Mouse (Mus musculus): ENCODE results near the gene Hcrt.

Hcrt gene

GRCm38 (mm10) chr11:100735954-100736745, 26.6 kb downstream of the Hcrt start:
- DNase-seq (ENCODE audit: low spot score in 2 of 2) = no peak

- DNase-seq (ENCODE audit: low spot score in 2 of 2) = no peak
These were observed 27.4 kb downstream of the Hcrt start for GRCm38 (mm10) chr11:100735134-100735865.

- no peak for DNase-seq (ENCODE audit: low spot score in 2 of 2)
These were observed 32.1 kb downstream of the Hcrt start for GRCm38 (mm10) chr11:100730477-100731205.

GRCm38 (mm10) chr11:100729976-100730375, 32.8 kb downstream of the Hcrt start:
- DNase-seq (ENCODE audit: low spot score in 2 of 2) = no peak

DNA sequence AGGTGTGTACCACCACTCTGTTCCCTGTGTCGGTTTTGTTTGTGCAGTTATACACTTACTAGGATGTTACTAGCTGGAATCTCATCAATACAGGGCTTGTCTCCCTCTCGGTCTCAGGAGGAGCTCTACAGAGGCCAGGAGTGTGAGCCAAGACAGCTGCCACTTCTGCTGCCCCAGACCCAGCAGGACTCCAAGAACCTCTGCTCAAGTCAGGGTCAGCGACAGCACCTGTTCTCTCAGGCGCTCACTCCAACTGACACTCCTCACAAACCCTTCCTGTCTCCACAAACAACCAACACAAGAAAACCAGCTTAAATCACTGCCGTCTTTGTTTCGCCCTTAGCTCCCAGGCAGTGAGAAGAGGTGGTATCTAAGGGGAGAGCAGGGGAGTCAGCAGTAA, 34.1 kb downstream of the Hcrt start:
- no peak for DNase-seq (ENCODE audit: low spot score in 2 of 2)

GRCm38 (mm10) chr11:100727201-100727600, 35.5 kb downstream of the Hcrt start:
- DNase-seq (ENCODE audit: low spot score in 2 of 2) = no peak

- DNase-seq (ENCODE audit: low spot score in 2 of 2) = no peak
These were observed 37.7 kb downstream of the Hcrt start for GRCm38 (mm10) chr11:100724919-100725512.

- no peak for DNase-seq (ENCODE audit: low spot score in 2 of 2)
These were observed 40.2 kb downstream of the Hcrt start for GRCm38 (mm10) chr11:100722493-100723028.

GRCm38 (mm10) chr11:100721776-100722492, 40.8 kb downstream of the Hcrt start:
- DNase-seq (ENCODE audit: low spot score in 2 of 2) = no peak

GRCm38 (mm10) chr11:100721254-100721653, 41.5 kb downstream of the Hcrt start:
- DNase-seq (ENCODE audit: low spot score in 2 of 2) = no peak

DNA sequence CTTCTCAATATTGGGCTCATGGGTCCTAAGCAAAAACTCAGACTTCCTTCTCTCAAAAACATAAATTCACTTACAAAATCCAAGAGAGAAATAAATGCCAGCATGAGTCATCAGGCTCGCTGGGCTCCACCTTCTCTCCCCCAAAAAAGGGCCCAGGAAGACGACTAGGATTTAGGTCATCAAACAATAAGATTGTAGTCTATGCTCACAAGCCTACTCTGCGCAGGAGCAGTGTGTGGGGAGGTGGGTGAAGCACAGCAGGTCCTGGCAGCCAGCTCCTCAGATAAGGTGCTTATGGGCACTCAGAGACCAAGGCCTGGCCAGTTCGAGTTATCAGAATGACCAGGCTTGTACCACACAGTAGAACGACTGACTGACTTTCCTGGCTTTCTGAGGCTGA, 42.4 kb downstream of the Hcrt start:
- no peak for DNase-seq (ENCODE audit: low spot score in 2 of 2)

DNA sequence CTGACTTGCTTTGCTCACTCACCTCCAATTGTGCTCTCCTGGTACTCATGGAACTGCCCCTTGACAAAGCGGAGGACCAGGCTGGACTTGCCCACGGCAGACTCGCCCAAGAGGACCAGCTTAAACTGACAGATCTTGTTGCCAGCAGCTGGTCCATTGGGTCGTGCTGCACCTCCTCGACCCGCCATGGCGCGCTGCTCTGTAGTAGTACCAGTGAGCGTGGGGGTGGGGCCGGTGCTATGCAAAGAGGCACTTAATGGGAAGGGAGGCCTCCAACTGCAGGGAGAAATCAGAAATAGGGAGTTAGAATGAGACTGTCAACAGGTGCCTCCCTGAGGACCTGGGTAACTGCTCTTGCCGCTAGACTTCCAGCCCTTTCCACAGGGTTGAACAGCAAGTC, 42.8 kb downstream of the Hcrt start:
- DNase-seq (ENCODE audit: low spot score in 2 of 2) = no peak

- DNase-seq (ENCODE audit: low spot score in 2 of 2) = peak in 1 of 2 experiments; percentile 58
These were observed 43.4 kb downstream of the Hcrt start for GRCm38 (mm10) chr11:100719312-100719711.

DNA sequence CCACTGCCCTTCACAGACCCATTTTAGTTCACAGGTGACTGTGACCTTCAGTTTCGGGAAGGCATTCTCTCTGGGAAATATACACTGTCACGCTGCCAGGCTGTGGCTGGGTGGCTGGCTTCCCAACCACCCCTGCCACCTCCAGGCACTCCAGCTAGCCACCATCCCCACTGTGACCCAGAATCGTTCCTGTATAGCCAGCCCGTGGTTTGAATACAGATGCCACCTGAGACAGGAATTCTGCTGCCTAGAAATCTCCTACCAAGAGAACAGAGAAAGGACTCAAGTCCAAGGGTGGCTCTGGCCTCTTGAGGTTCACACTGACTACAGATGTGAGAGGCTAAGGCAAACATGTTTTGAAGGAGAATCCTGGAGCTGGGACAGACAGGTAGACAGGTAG, 43.9 kb downstream of the Hcrt start:
- DNase-seq (ENCODE audit: low spot score in 2 of 2) = no peak

DNA sequence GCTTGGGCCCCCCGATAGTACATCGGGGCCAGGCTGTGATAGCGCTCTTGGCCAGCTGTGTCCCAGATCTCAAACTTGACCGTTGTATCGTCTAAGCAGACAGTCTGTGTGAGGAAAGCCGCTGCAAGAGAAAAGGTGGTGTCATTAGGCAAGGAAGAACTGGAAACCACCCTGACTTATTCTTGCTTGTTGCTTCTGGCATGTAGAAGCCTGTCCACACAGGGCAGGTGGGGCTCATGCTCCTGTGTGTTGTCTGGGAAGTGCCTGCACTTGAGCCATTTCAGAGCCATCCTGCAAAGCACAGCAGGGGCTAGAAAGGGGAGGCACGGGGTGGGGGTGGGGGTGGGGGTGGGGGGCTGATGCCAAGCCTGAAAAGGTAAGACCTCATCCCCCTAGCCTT, 44.3 kb downstream of the Hcrt start:
- no peak for DNase-seq (ENCODE audit: low spot score in 2 of 2)

- DNase-seq (ENCODE audit: low spot score in 2 of 2) = no peak
These were observed 46.1 kb downstream of the Hcrt start for GRCm38 (mm10) chr11:100716649-100717048.

- DNase-seq (ENCODE audit: low spot score in 2 of 2) = no peak
These were observed 47.8 kb downstream of the Hcrt start for GRCm38 (mm10) chr11:100714948-100715347.

DNA sequence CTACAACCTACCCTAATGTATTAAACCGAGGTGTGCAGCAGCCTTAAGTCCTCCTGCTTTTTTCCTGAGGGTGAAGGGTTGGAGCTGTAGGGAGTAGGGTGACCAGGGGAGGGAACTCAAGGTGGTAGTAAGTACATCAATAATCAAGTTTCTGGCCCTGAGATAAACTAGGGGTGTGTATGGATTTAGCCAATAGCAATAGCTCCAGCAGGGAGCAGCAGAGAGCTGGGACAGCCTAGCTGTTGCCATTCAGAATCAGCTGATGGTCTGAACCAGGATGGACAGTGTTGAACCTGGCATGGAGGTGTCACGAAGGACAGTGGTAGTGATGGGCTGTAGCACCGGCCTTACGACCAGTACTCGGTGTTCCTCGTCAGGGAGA, 48.2 kb downstream of the Hcrt start:
- DNase-seq (ENCODE audit: low spot score in 2 of 2) = peak; percentile 67 to 74

- no peak for DNase-seq (ENCODE audit: low spot score in 2 of 2)
These were observed 48.8 kb downstream of the Hcrt start, which contains the start of gene Hspb9 for GRCm38 (mm10) chr11:100713735-100714533. TSS of gene Hspb9 (plus strand) at chr11:100713850.

DNA sequence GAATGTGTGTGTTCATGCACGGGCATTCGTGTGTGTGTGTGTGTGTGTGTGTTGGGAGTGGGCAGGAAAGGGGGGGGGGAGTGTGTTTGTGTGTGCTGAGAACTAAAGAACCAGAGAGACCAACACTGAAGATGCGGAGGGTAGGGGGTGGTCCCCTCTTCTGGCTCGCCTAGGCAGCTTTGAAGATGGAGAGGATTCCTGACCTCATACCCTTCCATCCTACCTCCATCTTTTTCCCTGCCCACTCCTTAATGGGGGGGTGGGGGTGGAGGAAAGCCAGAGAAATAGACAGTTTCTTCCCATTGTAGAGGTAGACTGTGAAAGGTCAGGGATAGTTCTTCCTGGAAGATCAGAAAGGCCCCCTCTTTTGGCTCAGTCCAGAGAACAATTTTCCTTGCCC, 49.6 kb downstream of the Hcrt start:
- no peak for DNase-seq (ENCODE audit: low spot score in 2 of 2)

Data from right cerebral cortex, postnatal 36 days (tissue).